Mouse (Mus musculus) monocyte, adult 2 months (primary cell): ENCODE measurements around the gene Sstr2.
"Not testable (repeated sequence)": the region's sequence is repeated elsewhere in the genome, so short reads cannot be mapped to it uniquely, and the experiment has no call there.

Source experiments
- DNase-seq, 2 experiments: peaks; one replicate each; pipeline ENCODE4 v3.0.0; 2022; ENCODE audit warnings: low spot score in 2 of 2, low read depth in 1 of 2

The Sstr2 gene

DNA sequence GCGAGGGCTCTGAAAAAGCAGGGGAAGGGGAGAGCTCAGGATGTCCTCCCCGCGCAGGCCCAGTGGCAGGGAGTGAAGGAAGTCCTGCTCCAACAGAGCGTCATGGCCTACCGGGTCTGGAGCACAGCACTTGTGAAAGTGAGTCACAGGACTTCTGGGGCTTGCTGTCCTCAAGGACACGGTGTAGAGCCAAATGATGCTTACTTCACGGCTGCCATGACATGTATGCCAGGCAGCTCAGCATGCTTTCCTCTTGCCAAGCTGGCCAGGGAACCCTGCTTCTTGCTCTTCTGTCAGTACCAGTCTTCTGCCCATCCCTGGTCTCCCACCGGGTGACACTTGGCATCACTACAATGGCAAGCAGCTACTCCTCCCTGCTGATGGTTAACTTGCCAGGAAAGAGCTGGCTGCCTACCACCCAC lies 37.4 kb downstream of the Sstr2 start:
- DNase-seq: no peak

DNA sequence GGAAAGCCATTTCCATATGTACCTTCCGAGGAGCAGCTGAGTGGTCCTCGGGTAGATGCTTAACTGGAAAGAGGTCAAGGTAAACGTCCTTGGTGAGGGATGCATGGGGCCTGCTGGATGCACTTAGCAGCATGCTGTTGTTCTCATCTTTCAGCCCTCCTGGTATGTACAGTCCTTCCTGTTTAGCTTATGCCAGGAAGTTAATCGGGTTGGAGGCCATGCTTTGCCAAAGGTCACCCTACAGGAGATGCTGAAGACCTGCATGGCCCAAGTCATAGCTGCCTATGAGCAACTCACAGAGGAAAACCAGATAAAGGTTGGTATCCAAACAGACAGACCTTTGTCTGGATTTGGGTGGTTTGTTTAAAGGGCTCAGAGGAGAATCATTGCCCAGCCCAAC lies 38.1 kb downstream of the Sstr2 start:
- no peak for DNase-seq

DNA sequence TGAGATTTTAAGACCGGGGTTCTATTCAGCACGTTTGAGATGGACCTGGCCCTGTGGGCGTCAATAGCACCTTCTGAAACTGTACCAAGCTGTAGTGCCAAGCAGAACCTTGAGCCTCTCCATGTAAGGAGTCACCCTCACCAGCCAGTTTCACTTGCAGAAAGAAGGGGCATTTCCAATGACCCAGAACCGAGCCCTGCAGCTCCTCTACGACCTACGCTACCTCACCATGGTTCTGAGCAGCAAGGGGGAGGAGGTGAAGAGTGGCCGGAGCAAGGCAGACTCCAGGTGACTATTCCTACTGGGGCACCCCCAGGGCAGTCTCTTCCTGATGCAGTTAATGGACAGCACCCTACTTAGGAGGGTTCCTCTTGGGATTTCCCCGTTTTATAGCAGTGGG lies 39.2 kb downstream of the Sstr2 start:
- no peak for DNase-seq

DNA sequence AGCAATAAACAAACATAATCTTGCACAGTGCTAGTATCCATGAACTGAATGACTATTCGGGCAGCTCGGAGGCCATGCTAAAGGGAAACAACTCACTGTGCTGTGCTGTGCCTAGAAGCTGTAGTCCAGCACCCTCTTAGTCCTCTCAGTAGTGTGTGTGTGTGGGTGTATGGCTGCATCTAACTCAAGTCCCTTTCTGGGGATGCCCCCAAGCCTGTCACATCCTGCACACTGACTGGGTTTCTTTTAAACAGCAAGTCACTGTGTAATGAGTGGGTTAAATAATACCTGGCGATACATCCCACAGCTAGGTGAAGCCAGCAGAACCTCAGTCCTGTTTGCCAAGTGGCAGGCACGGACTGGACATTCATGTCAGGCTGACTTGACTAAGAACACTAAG lies 39.6 kb downstream of the Sstr2 start:
- DNase-seq: no peak

DNA sequence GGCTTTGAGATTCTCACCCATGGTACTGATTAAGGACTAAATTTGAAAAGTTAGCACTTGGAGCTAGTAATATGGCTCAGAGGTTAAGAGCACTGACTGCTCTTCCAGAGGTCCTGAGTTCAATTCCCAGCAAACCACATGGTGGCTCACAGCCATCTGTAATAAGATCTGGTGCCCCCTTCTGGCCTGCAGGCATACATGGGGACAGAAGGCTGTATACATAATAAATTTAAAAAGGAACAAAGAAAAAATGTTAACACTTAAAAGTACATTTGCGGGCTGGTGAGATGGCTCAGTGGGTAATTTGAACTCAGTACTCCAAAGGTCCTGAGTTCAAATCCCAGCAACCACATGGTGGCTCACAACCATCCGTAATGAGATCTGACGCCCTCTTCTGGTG lies 41.1 kb downstream of the Sstr2 start:
- not testable (repeated sequence) for DNase-seq

DNA sequence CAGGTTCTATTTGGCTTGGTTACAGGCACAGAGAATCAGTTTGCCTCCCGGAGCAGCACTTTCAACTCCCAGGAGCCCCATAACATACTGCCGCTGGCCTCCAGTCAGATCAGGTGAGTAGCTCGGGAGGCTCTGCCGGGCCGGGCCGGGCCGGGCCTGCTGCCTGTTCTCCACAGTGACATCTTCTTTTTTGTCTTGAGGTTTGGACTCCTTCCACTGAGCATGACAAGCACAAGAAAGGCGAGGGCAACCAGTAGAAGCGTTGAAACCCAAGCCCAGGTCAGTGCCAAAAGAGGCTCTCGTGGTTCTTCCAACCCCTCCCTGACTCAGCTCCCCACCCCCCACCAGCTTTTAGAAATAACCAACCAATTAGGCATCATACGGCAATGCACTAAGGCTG lies 41.8 kb downstream of the Sstr2 start:
- DNase-seq: no peak

DNA sequence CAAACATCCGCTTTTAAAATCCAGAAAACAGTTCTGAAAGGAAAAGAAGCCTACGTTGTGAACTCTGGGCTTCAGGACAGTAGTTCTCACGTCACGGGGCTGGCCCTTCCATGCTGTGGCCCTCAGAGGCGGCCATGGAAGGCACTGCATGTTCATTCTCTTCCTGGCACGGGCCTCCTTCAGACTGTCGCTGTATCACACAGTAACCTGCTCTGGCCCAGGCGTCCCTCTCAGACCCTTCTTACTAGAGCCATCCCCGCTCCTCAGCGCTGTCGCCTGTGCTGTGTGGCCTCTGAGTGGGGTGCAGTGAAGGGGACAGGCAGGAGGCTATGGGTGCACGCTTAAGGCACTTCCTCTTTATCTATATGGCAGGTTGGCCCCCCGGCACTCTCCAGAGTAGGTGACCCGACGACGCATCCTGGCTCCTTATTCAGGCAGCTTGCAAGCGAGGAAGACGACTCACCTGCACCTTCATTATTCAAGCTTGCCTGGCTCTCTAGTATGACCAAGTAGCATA lies 42.8 kb downstream of the Sstr2 start:
- DNase-seq: no peak

DNA sequence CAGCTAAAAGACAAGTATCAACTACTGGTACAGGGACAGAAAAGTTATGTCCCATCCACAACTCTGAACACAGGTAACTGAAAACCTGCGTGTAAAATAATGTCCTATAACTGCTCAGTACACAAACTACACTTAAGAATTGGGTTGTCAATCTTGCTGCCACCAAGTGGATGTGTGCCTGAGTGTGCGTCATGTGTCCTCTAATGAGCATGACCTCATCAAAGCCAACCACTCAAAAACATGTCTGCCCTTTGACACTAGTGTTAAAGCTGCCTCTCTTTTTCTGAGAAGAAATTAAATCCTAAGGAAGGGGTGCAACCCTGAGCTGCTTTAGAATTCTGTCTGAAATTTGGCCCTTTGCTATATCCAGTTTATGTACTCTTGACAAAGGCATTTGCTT lies 45.1 kb downstream of the Sstr2 start:
- no peak for DNase-seq

DNA sequence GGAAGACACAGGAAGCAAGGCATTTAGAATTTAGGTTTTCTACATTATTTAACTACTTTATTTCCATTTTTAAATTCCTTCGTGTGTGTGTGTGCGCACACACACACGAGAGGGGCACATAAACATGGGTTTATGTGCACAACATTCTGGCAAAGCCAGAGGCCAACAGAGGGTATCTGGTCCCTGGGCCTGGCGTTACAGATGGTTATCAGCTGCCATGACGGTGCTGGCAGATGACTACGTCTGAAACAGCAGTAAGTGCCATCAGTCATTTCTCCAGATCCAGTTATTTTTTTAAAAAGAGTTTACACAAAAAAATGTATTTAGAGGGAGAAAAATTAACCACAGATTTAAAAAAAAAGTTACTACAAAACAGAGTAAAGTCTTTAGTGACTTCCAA lies 47.1 kb downstream of the Sstr2 start:
- DNase-seq: no peak

DNA sequence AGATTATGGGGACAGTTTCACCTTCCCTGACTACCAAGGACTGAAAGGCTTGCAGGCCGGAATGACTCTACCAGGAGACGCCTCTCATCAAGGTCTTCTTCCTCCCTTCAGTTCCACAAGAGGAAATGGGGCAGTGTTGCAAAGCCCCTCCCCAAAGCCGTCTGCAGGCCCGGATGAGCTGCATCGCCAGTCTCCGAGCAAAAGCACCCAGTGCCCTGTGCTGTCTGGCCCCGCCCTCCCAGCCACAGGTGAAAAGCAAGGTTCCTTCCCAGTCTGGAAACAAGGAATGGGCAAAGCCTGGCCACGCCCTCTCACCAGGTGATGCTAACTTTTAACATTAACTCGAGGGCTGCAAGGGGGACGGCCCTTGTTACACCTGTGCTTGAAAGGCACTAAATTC lies 47.5 kb downstream of the Sstr2 start:
- no peak for DNase-seq

DNA sequence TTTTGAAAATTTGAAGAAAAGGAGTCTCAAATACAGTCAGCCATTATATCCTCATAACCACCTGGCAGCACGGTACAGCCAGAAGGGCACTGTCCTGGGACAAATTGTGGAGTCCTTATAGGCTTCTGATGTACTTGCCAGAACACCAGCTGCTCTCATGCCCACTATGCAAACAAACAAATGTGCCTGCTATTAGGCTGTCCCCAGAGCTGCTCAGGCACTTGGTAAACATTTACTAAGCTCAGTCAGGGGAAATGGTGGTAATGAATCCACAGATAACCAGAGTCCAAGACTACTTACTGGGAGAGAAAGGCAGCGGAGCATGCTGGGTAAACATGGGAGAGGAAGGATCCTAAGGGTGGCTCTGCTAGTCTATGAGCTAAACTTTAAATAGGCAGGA lies 48.0 kb downstream of the Sstr2 start:
- no peak for DNase-seq

DNA sequence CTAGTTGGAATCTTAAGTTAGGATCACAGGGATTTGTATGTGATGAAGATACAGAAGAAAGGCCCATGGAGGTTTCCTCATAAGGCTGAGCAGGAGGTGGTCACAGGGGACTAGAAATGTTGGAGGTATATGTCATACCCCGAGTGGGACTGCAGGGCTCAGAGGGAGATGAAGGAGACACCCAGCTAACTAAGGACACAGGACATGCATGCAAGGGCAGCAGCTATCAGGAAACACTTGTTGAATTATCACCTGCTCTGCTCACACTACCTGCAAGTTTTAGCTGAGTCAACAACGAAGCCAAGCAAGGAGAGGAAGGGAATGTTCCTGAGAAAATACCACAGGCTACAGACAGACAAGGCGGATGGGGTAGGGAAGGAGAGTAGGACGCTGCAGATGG lies 48.6 kb downstream of the Sstr2 start:
- no peak for DNase-seq

DNA sequence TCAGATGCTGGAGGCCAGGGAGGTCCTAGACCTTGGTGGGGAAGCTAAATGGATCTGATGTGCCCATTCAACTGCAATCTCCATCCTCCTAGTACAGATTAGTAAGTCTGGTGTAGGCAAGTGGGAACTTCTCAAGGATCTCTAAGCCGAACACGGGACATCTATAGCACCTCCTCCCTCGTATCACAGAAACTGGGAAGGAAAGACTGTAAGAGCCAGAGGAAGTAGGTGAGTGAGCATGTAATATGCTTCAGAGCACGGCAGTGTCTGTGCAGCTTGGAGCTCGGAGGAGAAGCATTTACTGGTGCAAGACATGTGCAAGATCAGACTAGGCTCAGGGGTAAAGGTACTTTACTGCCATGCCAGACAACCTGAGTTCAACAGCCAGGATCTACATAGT lies 49.7 kb downstream of the Sstr2 start:
- DNase-seq: no peak

DNA sequence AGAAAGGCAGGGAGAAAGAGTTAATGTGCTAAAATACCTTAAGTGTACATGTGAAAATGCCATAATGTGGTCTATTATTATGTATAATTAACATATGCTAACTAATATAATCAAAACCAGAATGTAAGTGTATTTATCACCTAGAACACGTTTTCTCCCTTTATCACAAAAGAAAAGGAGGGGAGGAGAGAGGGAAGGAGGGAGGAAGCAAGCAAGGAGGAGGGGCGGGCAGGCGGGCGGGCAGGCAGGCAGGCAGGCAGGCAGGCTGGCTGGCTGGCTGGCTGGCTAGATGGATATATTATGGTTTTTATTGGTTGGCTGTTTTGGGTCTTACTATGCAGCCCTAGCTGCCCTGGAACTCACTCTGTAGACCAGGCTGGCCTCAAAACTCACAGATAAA lies 50.6 kb downstream of the Sstr2 start:
- no peak for DNase-seq

DNA sequence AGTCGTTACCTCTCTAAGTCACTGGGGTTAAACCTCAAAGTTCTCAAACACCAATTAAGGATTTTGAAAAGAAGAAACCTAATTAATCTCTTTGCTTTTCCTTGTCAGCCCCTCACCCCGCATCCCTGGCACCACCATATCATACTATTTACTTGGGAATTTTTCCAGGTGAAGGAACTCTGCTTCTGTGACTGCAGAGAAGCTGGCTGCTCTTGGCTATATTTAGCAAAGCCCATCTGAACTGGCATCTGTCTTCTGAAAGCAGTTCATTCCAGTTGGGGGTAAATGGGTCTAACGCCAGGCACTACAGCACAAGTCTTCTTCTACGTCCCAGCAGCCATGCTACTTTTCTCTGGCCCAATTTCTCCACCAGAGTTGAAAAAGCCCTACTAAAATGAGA lies 54.5 kb downstream of the Sstr2 start:
- DNase-seq: no peak

DNA sequence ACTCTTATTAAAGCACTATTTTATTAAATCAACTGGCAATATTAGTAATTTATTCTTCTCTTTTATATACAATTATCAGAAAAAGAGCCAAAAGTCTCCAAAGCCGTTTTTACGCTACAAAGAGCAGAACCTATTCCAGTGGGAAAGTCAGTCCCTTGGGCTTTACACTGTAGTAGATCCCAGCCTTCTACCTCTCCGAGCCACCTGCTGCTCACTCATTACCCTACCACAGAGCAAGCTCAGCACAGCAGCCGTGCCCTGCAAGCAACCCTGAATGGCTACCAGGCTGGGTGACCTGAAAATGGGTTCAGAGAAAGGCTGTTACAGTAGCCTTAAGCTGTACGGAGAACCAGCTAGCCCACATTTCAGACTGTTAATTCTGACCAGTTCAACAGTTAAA lies 55.5 kb downstream of the Sstr2 start:
- DNase-seq: no peak
